Mouse (Mus musculus): ENCODE data around the gene Timm8b.
"Not testable (repeated sequence)": the region's sequence is repeated elsewhere in the genome, so short reads cannot be mapped to it uniquely, and the experiment has no call there.

The Timm8b gene

DNA sequence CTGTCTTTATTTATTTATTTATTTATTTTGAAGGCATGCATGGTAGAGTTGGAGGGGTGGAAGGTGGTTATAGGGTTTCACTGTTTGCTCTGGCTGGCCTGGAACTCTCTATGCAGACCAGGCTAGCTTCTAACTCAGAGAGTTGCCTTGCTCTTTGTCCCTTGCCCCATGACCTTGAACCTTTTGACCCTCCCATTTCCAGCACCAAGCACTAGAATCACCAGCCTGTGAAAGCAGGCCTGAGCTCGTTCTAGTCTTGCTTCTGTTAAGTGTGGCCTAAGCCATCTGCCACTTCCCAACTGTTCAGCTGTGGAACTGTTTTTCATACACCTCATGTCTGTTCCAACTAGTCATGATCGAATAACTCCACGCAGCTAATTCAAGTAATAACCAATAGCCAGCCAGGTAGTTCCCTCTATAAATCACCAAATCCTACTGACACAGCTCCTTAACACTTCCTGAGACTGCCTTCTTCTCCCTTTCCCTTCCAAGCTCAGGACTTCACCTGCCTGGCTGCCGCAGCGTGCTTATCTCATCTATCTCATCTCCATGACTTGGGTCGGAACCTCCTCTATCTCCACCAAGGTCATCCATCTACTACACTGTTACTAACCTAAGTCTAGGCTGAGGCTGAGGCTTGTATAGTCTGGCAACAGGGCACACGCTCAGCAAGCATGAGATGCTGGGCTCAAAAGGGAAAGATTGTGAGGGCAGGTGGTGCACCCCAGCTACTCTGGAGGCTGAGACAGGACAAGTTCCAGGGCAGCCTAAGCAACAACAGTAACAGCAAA is 1.5 kb upstream of the Timm8b start:
- DNase-seq, result no peak

DNA sequence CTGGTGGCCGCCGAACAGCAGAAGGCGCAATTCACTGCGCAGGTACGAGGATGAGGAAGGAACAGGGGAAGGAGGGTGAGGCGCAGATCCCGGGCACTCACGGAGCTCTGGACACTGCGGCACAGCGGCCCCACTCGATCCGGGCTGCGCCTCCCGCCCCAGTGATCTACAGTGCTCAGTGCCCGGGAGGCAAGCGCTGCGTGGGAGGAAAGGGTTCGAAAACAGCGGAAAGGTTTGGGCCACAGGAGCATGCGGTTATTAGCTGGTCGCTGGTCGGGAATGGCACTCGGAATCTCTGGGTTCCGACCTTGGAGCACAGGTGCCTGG is 251 bp downstream of the Timm8b start:
- no peak for DNase-seq

DNA sequence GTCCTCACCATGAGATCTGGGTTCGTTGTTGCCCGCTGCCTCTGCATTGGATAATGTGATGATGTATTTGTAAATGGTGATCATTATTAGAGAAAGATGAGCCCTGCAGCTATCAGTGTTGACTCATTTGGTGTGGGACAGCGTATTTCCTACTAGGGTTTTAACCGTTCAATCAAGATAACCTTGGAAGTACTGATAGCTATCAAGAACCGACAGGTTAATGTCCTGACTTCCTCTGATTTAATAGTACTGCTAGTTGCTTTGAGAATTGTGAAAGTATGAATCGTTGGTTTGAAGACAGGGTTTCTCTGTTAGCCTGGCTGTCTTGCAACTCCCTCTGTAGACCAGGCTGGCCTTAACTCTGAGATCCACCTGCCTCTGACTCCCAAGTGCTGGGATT is 628 bp downstream of the Timm8b start:
- no peak for DNase-seq

DNA sequence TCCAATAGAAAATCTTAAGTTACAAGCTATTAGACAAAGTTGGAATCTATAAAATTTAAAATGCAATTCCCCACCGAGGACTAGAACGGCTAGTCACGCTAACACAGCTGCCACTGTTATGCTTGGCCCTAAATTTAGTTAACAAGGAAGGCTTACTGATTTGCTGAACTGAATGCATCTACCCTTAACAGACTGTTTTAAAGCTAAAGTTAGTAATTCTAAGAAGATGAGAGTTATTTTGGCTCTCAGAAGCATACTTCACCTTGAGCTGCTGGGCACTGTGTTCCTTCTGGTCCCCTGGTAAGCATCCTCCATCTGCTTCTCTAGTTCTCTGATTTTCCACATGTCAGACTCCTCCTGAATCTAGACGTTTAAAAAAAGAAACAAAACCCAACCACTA is 8.4 kb downstream of the Timm8b start:
- peak; percentile 26 for DNase-seq

DNA sequence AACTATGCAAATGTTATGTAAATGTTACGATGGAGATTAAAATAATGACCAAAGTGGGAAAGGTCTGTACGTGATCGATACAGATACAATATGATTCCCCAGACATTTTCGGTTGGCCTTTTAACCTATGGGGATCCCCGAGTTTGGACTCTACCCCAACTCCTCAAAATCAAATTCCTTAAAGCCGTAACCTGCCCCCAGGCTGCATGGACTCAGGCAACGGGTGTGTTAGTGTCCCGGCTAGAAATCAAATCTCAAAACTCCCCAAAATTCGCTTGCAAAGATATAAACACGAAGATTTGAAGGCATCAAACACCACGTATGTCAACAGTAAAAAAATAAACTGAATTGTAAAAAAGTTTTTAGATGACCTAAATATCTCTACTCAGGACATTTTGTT is 12.5 kb downstream of the Timm8b start:
- DNase-seq, result no peak

DNA sequence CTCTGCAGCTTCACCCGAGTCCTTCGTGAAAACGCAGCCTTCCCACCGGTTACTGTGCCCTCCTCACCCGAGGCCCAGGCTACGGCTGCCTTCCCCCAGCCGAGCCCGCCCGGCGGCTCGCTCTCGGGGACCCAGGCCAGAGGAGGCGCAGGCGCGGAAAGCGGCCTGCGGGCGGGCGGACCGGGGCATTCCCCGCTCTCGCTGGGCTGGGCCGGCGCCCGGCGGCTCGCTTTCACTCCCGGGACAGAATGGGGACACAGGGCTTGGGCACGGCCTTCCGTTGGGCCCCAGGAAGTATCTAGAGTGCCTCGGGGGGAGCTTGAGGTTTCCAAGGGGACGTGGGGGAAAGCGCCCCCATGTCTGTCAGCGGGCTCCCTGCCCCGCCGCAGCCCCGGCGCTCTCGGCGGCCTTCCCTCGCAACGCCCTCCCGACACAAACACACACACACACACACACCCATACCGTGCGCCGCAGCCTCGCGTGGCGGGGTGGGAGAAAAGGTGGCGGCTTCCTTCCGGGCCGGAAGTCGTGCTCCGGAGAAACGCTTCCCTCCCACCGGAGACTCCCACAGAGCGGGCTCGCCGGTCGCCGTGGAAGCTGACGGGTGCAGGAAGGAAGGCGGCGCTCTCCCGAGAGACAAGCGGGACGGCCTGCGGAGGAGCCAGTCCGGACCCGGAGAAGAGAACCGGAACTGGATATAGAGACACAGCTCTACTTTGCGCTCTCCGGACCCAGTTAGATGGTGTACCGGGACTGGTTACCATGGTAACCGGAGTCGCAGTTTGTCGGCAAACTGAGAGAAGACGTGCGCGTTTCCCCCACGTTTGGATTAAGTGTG is 13.3 kb downstream of the Timm8b start, which contains the start of the genes Pih1d2 and Nkapd1:
TSS of gene Pih1d2 (plus strand) at position 556 of the 838 bp plus-strand sequence.
TSS of gene Nkapd1 (minus strand) at position 699 of the 838 bp plus-strand sequence.
- DNase-seq, result peak; percentile 90

DNA sequence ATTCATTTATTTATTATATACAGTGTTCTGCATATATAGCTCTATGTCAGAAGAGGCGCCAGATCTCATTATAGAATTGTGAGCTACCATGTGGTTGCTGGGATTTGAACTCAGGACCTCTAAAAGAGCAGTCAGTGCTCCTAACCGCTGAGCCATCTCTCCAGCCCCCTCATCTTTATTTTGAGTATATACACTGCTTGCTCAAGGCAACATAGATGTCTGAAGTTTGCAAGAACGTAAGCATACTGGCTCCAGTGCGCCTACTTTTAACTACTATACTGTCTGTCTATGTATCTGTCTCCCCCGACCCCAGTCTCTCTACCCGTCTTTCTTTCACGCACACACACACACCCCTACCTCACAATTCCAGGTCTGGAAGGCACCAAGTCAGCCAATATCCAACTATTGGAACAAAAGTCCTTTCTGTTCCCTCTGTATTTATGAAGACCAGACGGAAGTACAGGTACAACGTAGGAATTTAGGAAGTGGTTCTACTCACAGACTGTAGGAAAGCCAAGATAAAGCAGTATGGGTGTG is 14.2 kb downstream of the Timm8b start:
- DNase-seq, result no peak

DNA sequence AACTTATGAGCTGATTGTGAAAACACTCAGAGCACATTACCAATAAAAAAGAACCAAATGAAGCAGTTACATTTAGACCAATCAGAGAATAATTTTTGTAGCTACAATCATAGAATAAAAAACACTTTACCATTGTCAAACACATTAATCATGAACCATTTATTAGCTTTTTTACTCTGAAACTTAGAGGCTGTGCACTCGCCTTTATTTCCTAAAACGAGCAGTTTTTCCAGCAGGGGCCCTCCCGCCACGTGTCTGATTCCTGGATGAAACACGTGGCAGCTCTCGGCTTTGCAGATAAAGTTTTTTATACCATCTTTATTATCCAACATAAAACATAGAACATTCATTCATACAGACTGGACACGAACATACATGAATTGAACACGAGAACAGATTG is 27.2 kb downstream of the Timm8b start:
- DNase-seq, result not testable (repeated sequence)

DNA sequence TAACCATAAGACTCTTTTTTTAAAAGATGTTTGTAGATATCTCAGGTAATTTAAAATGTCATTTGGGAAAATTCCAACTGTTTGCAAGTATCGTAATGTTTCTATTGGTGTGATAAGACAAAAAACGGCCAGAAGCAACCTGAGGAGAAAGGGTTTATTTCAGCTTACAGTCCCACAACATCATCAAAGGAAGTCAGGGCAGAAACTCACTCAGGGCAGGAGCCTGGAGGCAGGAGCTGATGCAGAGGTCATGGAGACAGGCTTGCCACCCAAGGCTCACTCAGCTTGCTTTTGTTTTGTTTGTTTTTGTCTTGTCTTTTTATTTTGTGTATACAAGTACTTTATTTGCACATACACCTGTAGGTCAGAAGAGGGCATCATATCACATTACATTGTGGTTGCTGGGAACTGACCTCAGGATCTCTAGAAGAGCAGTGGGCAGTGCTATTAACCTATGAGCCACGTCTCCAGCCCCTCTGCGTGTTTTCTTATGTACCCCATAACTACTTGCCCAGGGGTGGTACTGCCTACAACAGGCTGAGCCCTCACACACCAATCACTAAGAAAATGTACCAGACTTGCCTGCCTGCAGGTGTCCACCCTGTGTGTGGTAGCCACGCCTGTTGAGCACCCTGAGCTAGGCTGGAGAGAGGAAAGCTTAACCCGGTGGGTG is 28.4 kb downstream of the Timm8b start:
- DNase-seq, result no peak

DNA sequence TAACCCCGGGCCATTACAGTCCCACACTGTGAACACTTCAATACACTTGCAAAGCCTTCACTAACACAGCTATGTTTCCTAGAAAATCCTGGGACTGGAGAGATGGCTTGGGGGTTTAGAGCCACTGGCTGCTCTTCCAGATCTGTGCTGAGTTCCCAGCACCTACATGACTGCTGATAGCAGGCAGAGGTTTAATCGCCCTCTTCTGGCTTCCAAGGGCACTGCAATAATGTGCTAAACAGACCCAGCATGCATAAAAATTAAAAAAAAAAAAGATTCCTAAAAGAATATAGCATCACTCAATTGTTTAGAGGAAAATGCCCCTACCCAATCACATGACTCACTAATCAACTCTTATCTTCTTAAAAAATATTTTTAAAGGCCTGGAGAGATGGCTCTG is 29.3 kb downstream of the Timm8b start:
- DNase-seq, result no peak

DNA sequence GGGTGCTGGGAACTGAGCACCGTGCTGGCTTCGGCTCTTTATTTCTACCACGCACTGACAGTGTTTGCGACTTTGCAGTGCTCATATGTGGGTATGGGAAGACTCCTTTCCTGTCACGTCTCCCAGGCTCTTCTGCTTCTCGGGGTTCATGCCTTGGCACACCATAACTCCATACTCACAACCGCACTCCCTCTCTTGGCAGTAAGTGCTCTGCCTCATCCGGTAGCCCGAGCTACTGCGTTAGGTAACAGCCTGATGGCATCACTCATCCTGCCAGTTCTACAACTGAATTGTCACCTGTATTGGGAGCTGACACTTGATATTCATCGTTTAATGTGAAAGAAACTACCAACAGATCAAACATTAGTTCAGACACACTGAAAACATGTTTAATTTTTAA is 30.6 kb downstream of the Timm8b start:
- DNase-seq, result no peak

DNA sequence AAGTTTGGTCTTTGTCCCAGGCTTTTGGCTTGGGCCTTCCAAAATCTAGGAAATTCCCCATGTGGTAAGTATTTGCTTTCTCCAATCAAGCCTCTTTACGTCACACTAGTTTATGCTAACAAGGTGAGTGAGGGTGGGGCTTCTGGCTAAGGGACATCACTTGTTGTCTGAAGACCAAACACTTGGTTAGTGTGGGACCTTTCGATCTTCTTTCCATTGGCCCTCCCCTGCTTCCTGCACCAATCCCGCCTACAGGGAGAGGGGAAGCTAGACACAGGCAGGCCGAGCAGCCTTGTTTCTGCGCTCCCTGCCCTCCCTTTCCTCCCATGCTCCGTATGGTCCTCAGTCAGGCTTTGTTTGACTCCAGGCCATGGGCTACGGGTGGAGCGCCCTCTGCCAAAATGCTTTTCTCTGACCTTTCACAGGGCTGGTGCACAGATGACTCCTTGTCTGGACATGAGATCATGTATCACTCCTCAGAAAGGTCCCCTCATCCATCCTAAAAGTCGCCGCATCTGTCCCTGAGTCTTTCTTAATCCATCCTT is 43.2 kb downstream of the Timm8b start:
- no peak for DNase-seq

DNA sequence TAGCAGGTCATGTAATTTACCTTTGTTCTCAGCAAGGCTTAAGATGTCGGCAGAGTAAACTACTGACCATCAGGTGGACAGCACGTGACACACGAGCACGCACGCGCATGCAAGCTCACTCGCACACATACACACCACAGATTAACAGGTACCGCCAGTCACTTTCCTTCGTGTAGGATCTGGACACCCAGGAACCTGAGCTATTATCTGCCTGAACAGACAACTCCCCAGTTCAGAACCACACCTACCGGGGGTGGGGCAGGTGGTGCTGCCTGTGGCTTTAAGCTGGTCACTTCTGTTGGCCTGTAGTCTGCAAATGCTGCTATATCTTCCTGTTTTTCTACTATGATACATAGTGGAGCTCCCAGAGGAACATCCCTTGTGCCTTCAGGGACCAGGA is 46.8 kb downstream of the Timm8b start:
- DNase-seq, result no peak

Data from layer of hippocampus, adult 9-11 months (tissue).